Mouse (Mus musculus): ENCODE data around the gene Cpvl. TPM values are rescaled to one million over a fixed set of nuclear protein-coding genes. Genes with fewer than 3 reads are reported as not detected.

Gene Cpvl
- polyA plus RNA-seq, 1 experiment from 2014 or later = not detected

DNA sequence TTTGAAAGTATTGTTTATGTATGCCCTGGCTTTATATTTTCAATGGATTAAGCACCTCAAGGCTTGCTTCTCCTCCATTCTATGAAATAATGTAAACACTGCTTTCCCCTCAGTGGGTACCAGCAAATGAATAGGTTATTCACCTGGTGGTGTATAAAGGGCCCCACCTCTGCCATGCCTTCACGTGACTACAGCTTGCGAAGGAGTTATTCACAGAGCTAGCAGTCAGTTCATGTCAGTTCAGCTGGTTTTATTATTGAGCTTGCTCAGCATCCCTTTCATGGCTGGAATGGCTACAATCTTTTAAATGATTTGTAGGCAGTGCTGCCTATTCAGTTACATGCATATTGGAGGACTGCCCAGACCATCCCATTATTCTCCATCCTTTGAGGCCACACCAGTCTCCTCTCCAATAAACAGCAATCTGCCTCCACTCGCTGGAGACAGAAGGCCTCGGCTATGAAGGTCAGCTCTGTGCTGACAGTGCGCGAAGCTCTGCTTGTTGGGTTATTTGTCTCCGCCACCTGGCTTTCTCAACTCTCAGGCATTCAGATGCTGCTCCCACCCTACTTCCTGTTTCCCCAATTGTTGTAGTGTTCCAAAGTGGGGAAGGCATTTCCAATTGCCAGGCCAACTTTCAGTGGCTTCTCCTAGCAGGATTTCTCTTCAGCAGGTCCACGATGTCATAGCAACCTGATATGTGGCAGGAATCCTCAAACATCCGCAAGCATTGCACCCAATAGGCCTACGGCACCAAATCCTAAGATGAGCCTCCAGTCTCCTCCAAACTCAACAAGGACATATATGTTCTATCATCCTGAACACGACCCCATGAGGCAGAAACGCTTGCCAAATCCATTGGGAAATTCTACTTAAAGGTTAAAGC is 123.3 kb downstream of the Cpvl start:
- no peak overlapping the region for H3K27ac ChIP-seq (ENCODE audit: low read depth)
- ATAC-seq (no peak), DNase-seq (no peak)
- TF ChIP-seq CTCF (IDR thresholded peaks at IDR 0.05; ENCODE audit: low read depth) (no peak), EP300 (IDR thresholded peaks at IDR 0.05; ENCODE audit: low read depth) (no peak)
- no peaks in the 10 kb centered on the region for H3K36me3 ChIP-seq (replicated peaks; ENCODE audit: insufficient read depth, low read length)
- no peak overlapping the region for H3K9ac ChIP-seq (replicated peaks)
- WGBS (ENCODE audit: insufficient replicate concordance) = 83% methylated on average over 12 of the region's 12 CpGs
- no peaks in the 10 kb centered on the region for H3K9me3 ChIP-seq (ENCODE audit: low read length)
- H3K4me2 ChIP-seq (ENCODE audit: low read depth, low read length) = no peak overlapping the region
- no peaks in the 10 kb centered on the region for H3K4me1 ChIP-seq (ENCODE audit: insufficient read depth)
- H3K4me3 ChIP-seq (ENCODE audit: low read depth, low read length) = no peak overlapping the region
- H3K27me3 ChIP-seq (ENCODE audit: insufficient read depth, low read length) = no peaks in the 10 kb centered on the region

GRCm38 (mm10) chr6:53854226-53854625 is 124.2 kb downstream of the Cpvl start:
- no peaks in the 10 kb centered on the region for H3K9me3 ChIP-seq (ENCODE audit: low read length)
- WGBS (ENCODE audit: insufficient replicate concordance) = 56% methylated on average over 2 of the region's 2 CpGs
- no peaks in the 10 kb centered on the region for H3K27me3 ChIP-seq (ENCODE audit: insufficient read depth, low read length)
- ATAC-seq = no peak
- no peak overlapping the region for H3K9ac ChIP-seq (replicated peaks)
- no peak overlapping the region for H3K4me2 ChIP-seq (ENCODE audit: low read depth, low read length)
- no peak for DNase-seq
- TF ChIP-seq CTCF (IDR thresholded peaks at IDR 0.05; ENCODE audit: low read depth) = no peak
- no peak for TF ChIP-seq EP300 (IDR thresholded peaks at IDR 0.05; ENCODE audit: low read depth)
- no peaks in the 10 kb centered on the region for H3K36me3 ChIP-seq (replicated peaks; ENCODE audit: insufficient read depth, low read length)
- no peaks in the 10 kb centered on the region for H3K4me1 ChIP-seq (ENCODE audit: insufficient read depth)
- H3K4me3 ChIP-seq (ENCODE audit: low read depth, low read length) = no peak overlapping the region
- H3K27ac ChIP-seq (ENCODE audit: low read depth) = no peak overlapping the region

DNA sequence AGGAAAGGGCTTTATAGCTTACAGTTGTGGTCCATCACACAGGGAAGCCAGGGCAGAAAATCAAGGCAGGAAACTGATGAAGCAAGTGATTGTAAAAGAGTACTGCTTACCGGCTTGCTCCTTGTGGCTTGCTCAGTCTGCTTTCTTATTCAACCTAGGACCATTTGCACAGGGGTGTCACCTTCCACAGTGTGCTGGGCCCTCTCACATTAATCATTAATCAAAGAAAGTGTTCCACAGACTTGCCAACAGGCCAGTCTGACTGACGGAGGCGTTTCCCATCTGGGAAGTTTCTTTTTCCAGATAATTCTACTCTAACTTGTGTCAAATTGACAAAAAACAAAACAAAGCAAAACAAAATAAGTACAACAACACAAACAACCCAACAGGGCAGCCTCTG is 124.9 kb downstream of the Cpvl start:
- Histone ChIP-seq H3K9ac (replicated peaks) (no peak overlapping the region), H3K36me3 (replicated peaks; ENCODE audit: insufficient read depth, low read length) (no peaks in the 10 kb centered on the region), H3K27me3 (ENCODE audit: insufficient read depth, low read length) (no peaks in the 10 kb centered on the region), H3K4me1 (ENCODE audit: insufficient read depth) (no peaks in the 10 kb centered on the region), H3K9me3 (ENCODE audit: low read length) (no peaks in the 10 kb centered on the region), H3K4me3 (ENCODE audit: low read depth, low read length) (no peak overlapping the region), H3K4me2 (ENCODE audit: low read depth, low read length) (no peak overlapping the region), H3K27ac (ENCODE audit: low read depth) (no peak overlapping the region)
- TF ChIP-seq CTCF (IDR thresholded peaks at IDR 0.05; ENCODE audit: low read depth) (no peak), EP300 (IDR thresholded peaks at IDR 0.05; ENCODE audit: low read depth) (no peak)
- ATAC-seq (no peak), DNase-seq (no peak)
- WGBS (ENCODE audit: insufficient replicate concordance) = 48% methylated on average over 3 of the region's 3 CpGs

GRCm38 (mm10) chr6:53844626-53845025 is 133.8 kb downstream of the Cpvl start:
- WGBS (ENCODE audit: insufficient replicate concordance) = 87% methylated on average over 17 of the region's 17 CpGs
- Histone ChIP-seq H3K36me3 (replicated peaks; ENCODE audit: insufficient read depth, low read length) (no peaks in the 10 kb centered on the region), H3K9ac (replicated peaks) (no peak overlapping the region), H3K4me3 (ENCODE audit: low read depth, low read length) (no peak overlapping the region), H3K27ac (ENCODE audit: low read depth) (no peak overlapping the region), H3K4me2 (ENCODE audit: low read depth, low read length) (no peak overlapping the region), H3K9me3 (ENCODE audit: low read length) (no peaks in the 10 kb centered on the region), H3K4me1 (ENCODE audit: insufficient read depth) (no peaks in the 10 kb centered on the region), H3K27me3 (ENCODE audit: insufficient read depth, low read length) (no peaks in the 10 kb centered on the region)
- TF ChIP-seq CTCF (IDR thresholded peaks at IDR 0.05; ENCODE audit: low read depth) (no peak), EP300 (IDR thresholded peaks at IDR 0.05; ENCODE audit: low read depth) (no peak)
- ATAC-seq (no peak), DNase-seq (no peak)

DNA sequence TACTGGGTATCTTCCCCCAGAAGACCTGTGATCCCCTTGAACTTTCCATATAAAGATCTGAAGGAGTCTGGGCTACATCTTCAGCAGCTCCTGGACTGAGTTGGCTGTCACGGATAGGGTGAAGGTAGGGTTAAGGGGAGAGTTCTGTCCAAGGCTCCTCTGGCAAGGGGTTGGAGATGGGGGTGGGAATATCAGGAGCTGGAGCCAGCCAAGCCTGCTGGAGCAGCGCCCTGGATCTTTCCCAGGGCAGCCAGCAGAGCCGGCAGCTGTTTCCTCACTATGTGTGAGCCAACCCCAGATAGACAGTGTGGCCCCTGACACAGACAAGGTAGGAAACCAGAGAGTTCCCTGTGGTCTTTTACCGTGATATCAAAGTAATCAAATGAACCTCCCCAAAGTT is 153.3 kb downstream of the Cpvl start:
- no peak overlapping the region for H3K27ac ChIP-seq (ENCODE audit: low read depth)
- no peaks in the 10 kb centered on the region for H3K36me3 ChIP-seq (replicated peaks; ENCODE audit: insufficient read depth, low read length)
- no peak overlapping the region for H3K4me3 ChIP-seq (ENCODE audit: low read depth, low read length)
- H3K4me1 ChIP-seq (ENCODE audit: insufficient read depth) = no peaks in the 10 kb centered on the region; the same call in 1 of the 2 replicates
- WGBS (ENCODE audit: insufficient replicate concordance) = 55% methylated on average over 4 of the region's 4 CpGs
- peaks cover 39% of the 10 kb centered on the region for H3K27me3 ChIP-seq (ENCODE audit: insufficient read depth, low read length)
- no peak overlapping the region for H3K4me2 ChIP-seq (ENCODE audit: low read depth, low read length)
- no peak for ATAC-seq
- no peaks in the 10 kb centered on the region for H3K9me3 ChIP-seq (ENCODE audit: low read length)
- TF ChIP-seq EP300 (IDR thresholded peaks at IDR 0.05; ENCODE audit: low read depth) = no peak
- no peak for TF ChIP-seq CTCF (IDR thresholded peaks at IDR 0.05; ENCODE audit: low read depth)
- DNase-seq = no peak
- H3K9ac ChIP-seq (replicated peaks) = no peak overlapping the region

Other genes starting within 250 kb of the Cpvl start
- gene Tril, start 157.8 kb downstream of the Cpvl start, polyA plus RNA-seq (2015; fragmentation: Nextera tagmentation; extraction: Ambion mirVana) = 0.25 and 0.31 TPM in 2 replicates
- 10.8 and 12.4 TPM in 2 replicates for gene Chn2, start 60.9 kb upstream of the Cpvl start, polyA plus RNA-seq (2015; fragmentation: Nextera tagmentation; extraction: Ambion mirVana)